Mouse (Mus musculus) CH12.LX (cell line): ENCODE results near the gene Cysrt1. TPM values are rescaled to one million over a fixed set of nuclear protein-coding genes. Genes with fewer than 3 reads are reported as not detected.

Source experiments
- DNase-seq: peaks from one replicate; pipeline ENCODE4 v3.0.0-alpha.2; 2013; ENCODE audit errors: extremely low read depth
- H3K27ac ChIP-seq: 2 replicates; pipeline ENCODE4 v1.5.1; 2012; ENCODE audit warnings: low read depth, mild to moderate bottlenecking, control low read depth, moderate library complexity; ENCODE audit not compliant: insufficient read depth
- H3K27me3 ChIP-seq: replicated peaks from 2 replicates; pipeline ENCODE3; 2012; ENCODE audit warnings: inconsistent platforms
- H3K36me3 ChIP-seq, 2 experiments: replicated peaks in 1 of 2; 2 replicates each; pipeline versions ENCODE3 to v1.6.1; 2012; ENCODE audit warnings: inconsistent platforms in 1 of 2, low read length in 1 of 2, mild to moderate bottlenecking in 1 of 2, mixed read lengths in 1 of 2, moderate library complexity in 1 of 2; ENCODE audit not compliant: control insufficient read depth in 1 of 2, insufficient read depth in 1 of 2
- H3K4me1 ChIP-seq, 2 experiments: 2 replicates each; pipeline ENCODE4 v1.6.1; 2012; ENCODE audit warnings: inconsistent platforms in 1 of 2, moderate library complexity in 1 of 2; ENCODE audit not compliant: insufficient read depth in 2 of 2, control insufficient read depth in 1 of 2
- H3K4me2 ChIP-seq: 2 replicates; pipeline ENCODE4 v1.6.1; 2012; ENCODE audit warnings: low read depth, mild to moderate bottlenecking, control low read depth; ENCODE audit not compliant: poor library complexity, insufficient read depth, severe bottlenecking
- H3K4me3 ChIP-seq, 3 experiments: fragments of 150-350 bp in 1 of 3; sonication (generic) in 1 of 3; replicated peaks in 1 of 3; 2 replicates each; pipeline versions ENCODE3 to v1.5.1; 2011 to 2012; ENCODE audit warnings: low read depth in 2 of 3, low read length in 2 of 3, mild to moderate bottlenecking in 2 of 3, moderate library complexity in 2 of 3, control low read depth in 1 of 3, improper control_type of control experiment in 1 of 3, inconsistent platforms in 1 of 3, mixed read lengths in 1 of 3; ENCODE audit not compliant: poor library complexity in 1 of 3
- H3K79me2 ChIP-seq: replicated peaks from 2 replicates; pipeline ENCODE4 v1.6.1; 2012; ENCODE audit warnings: mild to moderate bottlenecking, moderate library complexity; ENCODE audit not compliant: control insufficient read depth, poor library complexity, insufficient read depth, severe bottlenecking; ENCODE audit errors: extremely low read depth
- H3K9ac ChIP-seq: 2 replicates; pipeline ENCODE4 v1.6.1; 2012; ENCODE audit warnings: low read depth, mild to moderate bottlenecking, control low read depth, moderate library complexity; ENCODE audit not compliant: insufficient read depth
- H3K9me3 ChIP-seq: replicated peaks from 2 replicates; pipeline ENCODE3; 2012; ENCODE audit warnings: low read length, inconsistent platforms, mixed read lengths
- BHLHE40 ChIP-seq: IDR thresholded peaks from 2 replicates; pipeline ENCODE4 v1.6.1; 2011; ENCODE audit warnings: mild to moderate bottlenecking, low read depth, low read length, improper control_type of control experiment
- CHD2 ChIP-seq: IDR thresholded peaks from 2 replicates; pipeline ENCODE4 v1.6.1; 2011; ENCODE audit warnings: low read length, improper control_type of control experiment
- CTCF ChIP-seq, 2 experiments: IDR thresholded peaks in 1 of 2; conservative IDR thresholded peaks in 1 of 2; 2 replicates each; pipeline ENCODE4 v1.5.1; 2011 to 2012; ENCODE audit warnings: low read depth in 2 of 2, low read length in 2 of 2, improper control_type of control experiment in 1 of 2, inconsistent platforms in 1 of 2, mild to moderate bottlenecking in 1 of 2, moderate library complexity in 1 of 2
- ELF1 ChIP-seq: IDR thresholded peaks from 2 replicates; pipeline ENCODE4 v1.6.1; 2014; ENCODE audit warnings: low read depth, mild to moderate bottlenecking, inconsistent platforms, low read length, improper control_type of control experiment
- ETS1 ChIP-seq: conservative IDR thresholded peaks from 2 replicates; pipeline ENCODE4 v1.6.1; 2012; ENCODE audit warnings: low read depth, mild to moderate bottlenecking, inconsistent platforms, low read length, improper control_type of control experiment, moderate library complexity
- HCFC1 ChIP-seq: IDR thresholded peaks from 2 replicates; pipeline ENCODE4 v1.6.1; 2012; ENCODE audit warnings: low read depth, mild to moderate bottlenecking, inconsistent platforms, low read length, improper control_type of control experiment
- JUND ChIP-seq: conservative IDR thresholded peaks from 2 replicates; pipeline ENCODE4 v1.6.1; 2011; ENCODE audit warnings: low read depth, low read length, improper control_type of control experiment
- KAT2A ChIP-seq: IDR thresholded peaks from 2 replicates; pipeline ENCODE4 v1.6.1; 2012; ENCODE audit warnings: low read length, improper control_type of control experiment, inconsistent platforms; ENCODE audit not compliant: insufficient replicate concordance
- MAX ChIP-seq: IDR thresholded peaks from 2 replicates; pipeline ENCODE4 v1.6.1; 2011; ENCODE audit warnings: low read length, improper control_type of control experiment
- MAZ ChIP-seq: IDR thresholded peaks from 2 replicates; pipeline ENCODE4 v1.6.1; 2012; ENCODE audit warnings: low read depth, mild to moderate bottlenecking, inconsistent platforms, low read length, improper control_type of control experiment, moderate library complexity
- MXI1 ChIP-seq: IDR thresholded peaks from 2 replicates; pipeline ENCODE4 v1.6.1; 2011; ENCODE audit warnings: mild to moderate bottlenecking, low read depth, low read length, improper control_type of control experiment
- MYC ChIP-seq: IDR thresholded peaks from 2 replicates; pipeline ENCODE4 v1.6.1; 2011; ENCODE audit warnings: low read depth, mild to moderate bottlenecking, improper control_type of control experiment, low read length
- POLR2A ChIP-seq: IDR thresholded peaks from 2 replicates; pipeline ENCODE4 v1.6.1; 2011; ENCODE audit warnings: low read depth, mild to moderate bottlenecking, improper control_type of control experiment, low read length
- POLR2AphosphoS2 ChIP-seq: IDR thresholded peaks from 2 replicates; pipeline ENCODE4 v1.6.1; 2011; ENCODE audit warnings: low read depth, low read length, improper control_type of control experiment
- RCOR1 ChIP-seq: conservative IDR thresholded peaks from 2 replicates; pipeline ENCODE4 v1.6.1; 2012; ENCODE audit warnings: low read depth, mild to moderate bottlenecking, inconsistent platforms, low read length, improper control_type of control experiment
- TCF12 ChIP-seq: IDR thresholded peaks from 2 replicates; pipeline ENCODE4 v1.6.1; 2014; ENCODE audit warnings: low read depth, mild to moderate bottlenecking, inconsistent platforms, low read length, improper control_type of control experiment
- USF1 ChIP-seq: IDR thresholded peaks from 2 replicates; pipeline ENCODE4 v1.6.1; 2014; ENCODE audit warnings: low read depth, mild to moderate bottlenecking, inconsistent platforms, low read length, improper control_type of control experiment
- USF2 ChIP-seq: conservative IDR thresholded peaks from 2 replicates; pipeline ENCODE4 v1.6.1; 2011; ENCODE audit warnings: low read depth, low read length, improper control_type of control experiment
- ZC3H11A ChIP-seq: IDR thresholded peaks from 2 replicates; pipeline ENCODE4 v1.6.1; 2012; ENCODE audit warnings: low read depth, mild to moderate bottlenecking, inconsistent platforms, low read length, improper control_type of control experiment
- dilution Hi-C: fragments of 300-500 bp; cut with MboI; formaldehyde crosslinking; loops from 2 replicates; pipeline ENCODE4 v1.14.3; 2020; ENCODE audit warnings: low sequenced_read_pairs; ENCODE audit not compliant: extremely low pct_unique_long_range_greater_than_20kb, extremely low pct_ligation_motif_present
- in situ Hi-C: fragments of 300-500 bp; cut with MboI; formaldehyde crosslinking; loops from 3 replicates; pipeline ENCODE4 v1.14.3; 2019; ENCODE audit warnings: low sequenced_read_pairs, low pct_ligation_motif_present, low pct_unique_long_range_greater_than_20kb, mixed read lengths
- polyA plus RNA-seq: library from polyadenylated mRNA; unstranded; fragments of >175 nt; gene quantifications from 2 replicates; pipeline ENCODE4 v1.2.1, GENCODE M21; 2012; ENCODE audit warnings: low read depth; ENCODE audit not compliant: insufficient read length
- total RNA-seq, 2 experiments: library from RNA; depleted of rRNA; stranded (reverse); fragments of 300-350 nt in 1 of 2; fragments of >200 nt in 1 of 2; gene quantifications; 2 replicates each; pipeline ENCODE4 v1.2.3; 2012 to 2014

The Cysrt1 gene
- total and polyA plus RNA-seq, 3 experiments = not detected

- dilution Hi-C loops (no loop called here), in situ Hi-C loops (no loop called here)
- Histone ChIP-seq H3K9ac (no peak within 1 kb of the TSS), H3K4me2 (no peak within 1 kb of the TSS), H3K4me1 (peaks cover 4 to 6% of the 10 kb centered on the region in 2 experiments), H3K27me3 (peaks cover 96% of the 10 kb centered on the region), H3K27ac (no peak within 1 kb of the TSS), H3K79me2 (no peaks in the 10 kb centered on the region), H3K9me3 (no peaks in the 10 kb centered on the region), H3K36me3 (no peaks in the 10 kb centered on the region), H3K4me3 (no peak within 1 kb of the TSS)
- DNase-seq = no peak
- TF ChIP-seq MXI1 = no peak
- no peak for TF ChIP-seq JUND
- no peak for TF ChIP-seq MAZ
- TF ChIP-seq POLR2A = no peak
- TF ChIP-seq HCFC1 = no peak
- TF ChIP-seq BHLHE40 = no peak
- TF ChIP-seq MAX = no peak
- TF ChIP-seq POLR2AphosphoS2 = no peak
- no peak for TF ChIP-seq KAT2A
- no peak for TF ChIP-seq CTCF (conservative IDR thresholded peaks at IDR 0.05 in 1 of 2, IDR thresholded peaks at IDR 0.05 in 1 of 2; ENCODE audit: low read depth in 2 of 2, low read length in 2 of 2)
- TF ChIP-seq USF1 = no peak
- no peak for TF ChIP-seq USF2
- TF ChIP-seq ELF1 = no peak
- no peak for TF ChIP-seq RCOR1
- no peak for TF ChIP-seq ZC3H11A
- no peak for TF ChIP-seq ETS1
Observed at GRCm38 (mm10) chr2:25234050-25234449, 8.2 kb downstream of the Cysrt1 start, which contains the start of gene Slc34a3. TSS of gene Slc34a3 (minus strand) at chr2:25234364.

GRCm38 (mm10) chr2:25233421-25233820, 8.8 kb downstream of the Cysrt1 start:
- Histone ChIP-seq H3K27me3 (peaks cover 93% of the 10 kb centered on the region), H3K4me3 (no peak overlapping the region)
- DNase-seq = no peak

More at GRCm38 (mm10) chr2:25233421-25233820, 8.8 kb downstream of the Cysrt1 start:
- no peak overlapping the region for H3K9ac ChIP-seq
- no peaks in the 10 kb centered on the region for H3K79me2 ChIP-seq
- no peaks in the 10 kb centered on the region for H3K9me3 ChIP-seq
- no peak overlapping the region for H3K27ac ChIP-seq
- dilution Hi-C loops = no loop called here
- no peaks in the 10 kb centered on the region for H3K36me3 ChIP-seq
- in situ Hi-C loops = no loop called here
- peaks cover 4 to 10% of the 10 kb centered on the region in 2 experiments for H3K4me1 ChIP-seq
- no peak for TF ChIP-seq POLR2A
- TF ChIP-seq TCF12 = no peak
- TF ChIP-seq JUND = no peak
- TF ChIP-seq CHD2 = no peak
- no peak for TF ChIP-seq USF2
- no peak for TF ChIP-seq MYC
- TF ChIP-seq, all 38 proteins: peak for 0
- H3K4me2 ChIP-seq = no peak overlapping the region
